9 mouse cellular contexts compared by ENCODE assay signal in genomic region chr16:11012571-11013463, GRCm38 (mm10). TPM values are rescaled to one million over a fixed set of nuclear protein-coding genes. Genes with fewer than 3 reads are reported as not detected.
DNase-seq lines count a peak whose midpoint lies in the region; ATAC-seq and TF ChIP-seq lines count a peak whose summit lies in the region.
"Had no signal": no experiment of that assay in that cellular context is flagged by ENCODE, and none has a peak within 500 bp of the region (broad histone marks: within the 10 kb centered on the region; RNA-seq: fewer than 3 reads in every experiment).

No protein-coding gene starts in this region.

- H3K4me3 ChIP-seq in embryonic facial prominence, embryonic 11.5 days (ENCODE audit: low read depth, low read length): no peak overlapping the region
- H3K4me3 ChIP-seq in midbrain, postnatal 0 days (ENCODE audit: low read depth, low read length): no peak overlapping the region
- H3K4me3 ChIP-seq in stomach, embryonic 15.5 days (replicated peaks): no peak overlapping the region
- H3K4me3 ChIP-seq: liver, embryonic 13.5 days had no signal

- ATAC-seq in embryonic facial prominence, embryonic 11.5 days (replicated peaks; ENCODE audit: insufficient number of reproducible peaks, low FRiP score, low TSS enrichment, low read depth): no peak
- peak; percentile 43 for ATAC-seq in granulocyte monocyte progenitor cell, adult 5-6 weeks (replicated peaks; ENCODE audit: poor library complexity, severe bottlenecking)
- ATAC-seq in inflammation-experienced regulatory T-cells, adult 6 months: peak; percentile 92
- ATAC-seq in midbrain, postnatal 0 days (ENCODE audit: low FRiP score): no peak
- no peak for ATAC-seq in stomach, embryonic 15.5 days (ENCODE audit: insufficient read depth, low FRiP score, low read depth)

- no peak overlapping the region for H3K27ac ChIP-seq in embryonic facial prominence, embryonic 11.5 days (replicated peaks; ENCODE audit: low read depth, low read length)
- H3K27ac ChIP-seq in midbrain, postnatal 0 days (ENCODE audit: low read depth, low read length): no peak overlapping the region
- 0 out of 2 replicates have a peak overlapping the region, but pooled peaks have one; percentile 23 for H3K27ac ChIP-seq in stomach, embryonic 15.5 days
- H3K27ac ChIP-seq: liver, embryonic 13.5 days had no signal

- no peak overlapping the region for H3K9ac ChIP-seq in embryonic facial prominence, embryonic 11.5 days (replicated peaks; ENCODE audit: low read length)
- H3K9ac ChIP-seq in midbrain, postnatal 0 days (replicated peaks; ENCODE audit: low read length, poor library complexity, severe bottlenecking): no peak overlapping the region
- no peak overlapping the region for H3K9ac ChIP-seq in stomach, embryonic 15.5 days
- H3K9ac ChIP-seq: liver, embryonic 13.5 days had no signal

- peak; percentile 80 for DNase-seq in retina, postnatal 1 day
- DNase-seq in retina, embryonic 14.5 days (ENCODE audit: low spot score): no peak
- DNase-seq in embryonic facial prominence, embryonic 11.5 days (ENCODE audit: low spot score): peak; percentile 44
- peak; percentile 22 to 54 for DNase-seq in left cerebral cortex, postnatal 36 days (ENCODE audit: low spot score in 2 of 2)
- peak; percentile 73 for DNase-seq in midbrain, postnatal 0 days (ENCODE audit: low spot score)
- DNase-seq: liver, embryonic 13.5 days had no signal

- no peaks in the 10 kb centered on the region for H3K36me3 ChIP-seq in embryonic facial prominence, embryonic 11.5 days (replicated peaks; ENCODE audit: control insufficient read depth, insufficient read depth, low read depth, low read length)
- H3K36me3 ChIP-seq in midbrain, postnatal 0 days (ENCODE audit: insufficient read depth, low read length): no peaks in the 10 kb centered on the region
- no peaks in the 10 kb centered on the region for H3K36me3 ChIP-seq in stomach, embryonic 15.5 days
- H3K36me3 ChIP-seq: liver, embryonic 13.5 days had no signal

- 59% methylated on average over 11 of the region's 11 CpGs for WGBS in embryonic facial prominence, embryonic 11.5 days
- 65% methylated on average over 11 of the region's 11 CpGs for WGBS in midbrain, postnatal 0 days
- WGBS in stomach, embryonic 15.5 days: 64% methylated on average over 11 of the region's 11 CpGs

- intact Hi-C loops in left cerebral cortex, postnatal 36 days (cut with DNase I): no loop called here

- no peak for TF ChIP-seq CTCF in midbrain, postnatal 0 days (IDR thresholded peaks at IDR 0.05)

- H3K9me3 ChIP-seq in embryonic facial prominence, embryonic 11.5 days (replicated peaks; ENCODE audit: control insufficient read depth, low read length): no peaks in the 10 kb centered on the region
- H3K9me3 ChIP-seq in midbrain, postnatal 0 days (ENCODE audit: low read length): no peaks in the 10 kb centered on the region
- H3K9me3 ChIP-seq in stomach, embryonic 15.5 days: no peaks in the 10 kb centered on the region
- H3K9me3 ChIP-seq: liver, embryonic 13.5 days had no signal

- H3K4me2 ChIP-seq in embryonic facial prominence, embryonic 11.5 days (ENCODE audit: low read depth, low read length): no peak overlapping the region
- H3K4me2 ChIP-seq in midbrain, postnatal 0 days (ENCODE audit: low read depth, low read length, poor library complexity, severe bottlenecking): no peak overlapping the region
- no peak overlapping the region for H3K4me2 ChIP-seq in stomach, embryonic 15.5 days
- H3K4me2 ChIP-seq: liver, embryonic 13.5 days had no signal

- no peaks in the 10 kb centered on the region; the same call in 1 of the 2 replicates for H3K4me1 ChIP-seq in embryonic facial prominence, embryonic 11.5 days (ENCODE audit: control insufficient read depth, insufficient read depth, low read length)
- no peaks in the 10 kb centered on the region for H3K4me1 ChIP-seq in midbrain, postnatal 0 days (ENCODE audit: insufficient read depth, low read length)
- H3K4me1 ChIP-seq in stomach, embryonic 15.5 days: peaks cover 16% of the 10 kb centered on the region

- no peaks in the 10 kb centered on the region for H3K27me3 ChIP-seq in embryonic facial prominence, embryonic 11.5 days (ENCODE audit: control insufficient read depth, insufficient read depth, low read length)
- no peaks in the 10 kb centered on the region for H3K27me3 ChIP-seq in midbrain, postnatal 0 days (ENCODE audit: insufficient read depth, low read length)
- H3K27me3 ChIP-seq in stomach, embryonic 15.5 days (replicated peaks): no peaks in the 10 kb centered on the region
- H3K27me3 ChIP-seq: liver, embryonic 13.5 days had no signal

RNA-seq across cellular contexts. Expression of gene Snn, which starts 47.9 kb away (rescaled TPM):
- polyA plus RNA-seq in embryonic facial prominence, embryonic 11.5 days (2014; fragmentation: Nextera tagmentation; extraction: Ambion mirVana): 66.4 and 75.6 TPM in 2 replicates
- total RNA-seq in granulocyte monocyte progenitor cell, adult 5-6 weeks (2014; fragmentation: Nextera tagmentation): 1.8 and 2.2 TPM in 2 replicates
- total RNA-seq in granulocyte monocyte progenitor cell, adult 5-6 weeks (2017): 0.43 and 2.0 TPM in 2 replicates
- polyA plus RNA-seq in inflammation-experienced regulatory T-cells, adult 6 months (2017; shearing (Covaris generic)): 1 to 10 TPM in 2 of 3 experiments, under 1 TPM in 1; 0.84 to 1.3 (median 1.1) TPM
- 100 to 1,000 TPM; 172 to 210 TPM for total RNA-seq in left cerebral cortex, postnatal 36 days (2021)
- total RNA-seq in midbrain, postnatal 0 days (2014; rRNA removed): 241 and 278 TPM in 2 replicates
- polyA plus RNA-seq in midbrain, postnatal 0 days (2015; fragmentation: Nextera tagmentation; extraction: Ambion mirVana): 122 and 130 TPM in 2 replicates
- 28.8 and 30.0 TPM in 2 replicates for polyA plus RNA-seq in stomach, embryonic 15.5 days (2015; fragmentation: Nextera tagmentation; extraction: Ambion mirVana)

RNA-seq across cellular contexts. Expression of gene Litaf, which starts 53.1 kb away (rescaled TPM):
- 92.5 and 94.4 TPM in 2 replicates for polyA plus RNA-seq in embryonic facial prominence, embryonic 11.5 days (2014; fragmentation: Nextera tagmentation; extraction: Ambion mirVana)
- total RNA-seq in granulocyte monocyte progenitor cell, adult 5-6 weeks (2014; fragmentation: Nextera tagmentation): 46.4 and 48.0 TPM in 2 replicates
- total RNA-seq in granulocyte monocyte progenitor cell, adult 5-6 weeks (2017): 27.4 and 33.4 TPM in 2 replicates
- polyA plus RNA-seq in inflammation-experienced regulatory T-cells, adult 6 months (2017; shearing (Covaris generic)): 10 to 100 TPM; 29.9 to 99.4 (median 39.3) TPM
- total RNA-seq in left cerebral cortex, postnatal 36 days (2021): 10 to 100 TPM; 11.1 to 13.0 TPM
- 19.0 and 22.4 TPM in 2 replicates for total RNA-seq in midbrain, postnatal 0 days (2014; rRNA removed)
- 20.5 and 20.7 TPM in 2 replicates for polyA plus RNA-seq in midbrain, postnatal 0 days (2015; fragmentation: Nextera tagmentation; extraction: Ambion mirVana)
- polyA plus RNA-seq in stomach, embryonic 15.5 days (2015; fragmentation: Nextera tagmentation; extraction: Ambion mirVana): 96.0 and 100 TPM in 2 replicates

Comparison
In these comparisons a context has a peak if more than half of its experiments do, and no peak if none do; other contexts are left out.
1. ATAC-seq: peak in granulocyte monocyte progenitor cell, adult 5-6 weeks (single experiment) and inflammation-experienced regulatory T-cells, adult 6 months (single experiment); none in embryonic facial prominence, embryonic 11.5 days (single experiment), midbrain, postnatal 0 days (single experiment) and stomach, embryonic 15.5 days (single experiment).
2. RNA of gene Snn, which starts 47.9 kb away (polyA plus RNA-seq): 122 to 130 TPM in midbrain, postnatal 0 days, 66.4 to 75.6 TPM in embryonic facial prominence, embryonic 11.5 days and 28.8 to 30.0 TPM in stomach, embryonic 15.5 days; 0.84 to 1.3 TPM in inflammation-experienced regulatory T-cells, adult 6 months; every median in the first group is over 10 times any median in the second.